Mouse (Mus musculus): ENCODE results near the gene Rad51d. TPM values are rescaled to one million over a fixed set of nuclear protein-coding genes. Genes with fewer than 3 reads are reported as not detected.

Rad51d gene
- polyA plus RNA-seq, 1 experiment, result 10.4 TPM

- no peak for TF ChIP-seq GATA1 (IDR thresholded peaks at IDR 0.05; ENCODE audit: low read length)
Observed at GRCm38 (mm10) chr11:82897478-82897877, 7.1 kb upstream of the Rad51d start.

- TF ChIP-seq GATA1 (IDR thresholded peaks at IDR 0.05; ENCODE audit: low read length), result no peak
Observed at GRCm38 (mm10) chr11:82891936-82892335, 1.5 kb upstream of the Rad51d start, which contains the start of gene Fndc8. Gene Fndc8, plus strand, starts transcription at chr11:82892124.

- TF ChIP-seq GATA1 (IDR thresholded peaks at IDR 0.05; ENCODE audit: low read length), result no peak
Observed at GRCm38 (mm10) chr11:82889524-82890341, 681 bp downstream of the Rad51d start.

GRCm38 (mm10) chr11:82888491-82888946 lies 1.9 kb downstream of the Rad51d start:
- TF ChIP-seq GATA1 (IDR thresholded peaks at IDR 0.05; ENCODE audit: low read length), result no peak

GRCm38 (mm10) chr11:82886559-82886958 lies 3.9 kb downstream of the Rad51d start:
- no peak for TF ChIP-seq GATA1 (IDR thresholded peaks at IDR 0.05; ENCODE audit: low read length)

- TF ChIP-seq GATA1 (IDR thresholded peaks at IDR 0.05; ENCODE audit: low read length), result no peak
Observed at GRCm38 (mm10) chr11:82883180-82883579, 7.2 kb downstream of the Rad51d start.

- TF ChIP-seq GATA1 (IDR thresholded peaks at IDR 0.05; ENCODE audit: low read length), result no peak
Observed at GRCm38 (mm10) chr11:82877726-82878344, 12.6 kb downstream of the Rad51d start.

GRCm38 (mm10) chr11:82875631-82876030 lies 14.8 kb downstream of the Rad51d start:
- TF ChIP-seq GATA1 (IDR thresholded peaks at IDR 0.05; ENCODE audit: low read length), result no peak

- TF ChIP-seq GATA1 (IDR thresholded peaks at IDR 0.05; ENCODE audit: low read length), result no peak
Observed at GRCm38 (mm10) chr11:82874924-82875323, 15.5 kb downstream of the Rad51d start.

- TF ChIP-seq GATA1 (IDR thresholded peaks at IDR 0.05; ENCODE audit: low read length), result no peak
Observed at GRCm38 (mm10) chr11:82871031-82871446, 19.4 kb downstream of the Rad51d start, which contains the start of gene Rffl. Gene Rffl, minus strand, starts transcription at chr11:82871210.

- no peak for TF ChIP-seq GATA1 (IDR thresholded peaks at IDR 0.05; ENCODE audit: low read length)
Observed at GRCm38 (mm10) chr11:82870173-82871030, 20.0 kb downstream of the Rad51d start.

- no peak for TF ChIP-seq GATA1 (IDR thresholded peaks at IDR 0.05; ENCODE audit: low read length)
Observed at GRCm38 (mm10) chr11:82869506-82870172, 20.8 kb downstream of the Rad51d start.

- no peak for TF ChIP-seq GATA1 (IDR thresholded peaks at IDR 0.05; ENCODE audit: low read length)
Observed at GRCm38 (mm10) chr11:82867956-82868355, 22.5 kb downstream of the Rad51d start.

- TF ChIP-seq GATA1 (IDR thresholded peaks at IDR 0.05; ENCODE audit: low read length), result peak; percentile 48
Observed at GRCm38 (mm10) chr11:82866850-82867564, 23.4 kb downstream of the Rad51d start.

All from G1E-ER4 (cell line).